Mouse (Mus musculus) gastrocnemius, postnatal 10 days (tissue): Measurements from ENCODE around the gene Shb. TPM values are rescaled to one million over a fixed set of nuclear protein-coding genes. Genes with fewer than 3 reads are reported as not detected.

Source experiments
- DNase-seq: peaks from one replicate; pipeline ENCODE4 v3.0.0; 2021; ENCODE audit warnings: mixed read lengths
- total RNA-seq, 2 experiments: library from RNA; stranded (reverse); gene quantifications; 2 replicates each; pipeline ENCODE4 v1.2.3; 2021

The Shb gene
- total RNA-seq, 2 experiments from 2014 or later: 9.3 to 12.5 TPM

- no peak for DNase-seq
Observed at GRCm38 (mm10) chr4:45455001-45455400, 77.3 kb downstream of the Shb start.

DNA sequence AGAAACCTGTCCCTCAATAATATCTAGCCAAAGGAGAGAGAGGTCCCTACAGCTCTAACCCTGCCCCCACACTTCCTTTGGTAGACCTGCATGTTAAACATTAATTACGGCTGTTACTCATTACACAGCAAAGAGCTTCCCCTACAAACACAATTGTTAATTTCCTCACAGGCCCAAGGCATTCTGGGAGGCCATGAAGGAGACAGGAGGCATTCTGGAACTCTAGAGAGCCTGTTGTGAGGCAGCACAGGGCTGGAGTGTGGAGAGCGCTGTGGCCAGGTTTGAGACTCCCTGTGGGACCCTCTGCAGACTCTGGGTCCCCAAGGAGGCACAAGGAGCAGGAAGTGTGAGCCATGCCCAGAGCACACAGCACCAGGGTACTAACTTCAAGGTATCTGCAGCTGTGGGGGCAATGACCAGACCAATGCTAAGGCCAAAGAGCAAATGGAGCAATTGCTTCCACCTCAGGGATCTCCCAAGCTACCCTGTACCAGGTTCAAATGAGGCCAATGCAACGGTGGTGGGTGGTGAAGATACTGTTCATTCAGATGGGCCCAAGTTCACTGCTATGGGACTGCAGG is 78.9 kb downstream of the Shb start:
- DNase-seq: no peak

DNA sequence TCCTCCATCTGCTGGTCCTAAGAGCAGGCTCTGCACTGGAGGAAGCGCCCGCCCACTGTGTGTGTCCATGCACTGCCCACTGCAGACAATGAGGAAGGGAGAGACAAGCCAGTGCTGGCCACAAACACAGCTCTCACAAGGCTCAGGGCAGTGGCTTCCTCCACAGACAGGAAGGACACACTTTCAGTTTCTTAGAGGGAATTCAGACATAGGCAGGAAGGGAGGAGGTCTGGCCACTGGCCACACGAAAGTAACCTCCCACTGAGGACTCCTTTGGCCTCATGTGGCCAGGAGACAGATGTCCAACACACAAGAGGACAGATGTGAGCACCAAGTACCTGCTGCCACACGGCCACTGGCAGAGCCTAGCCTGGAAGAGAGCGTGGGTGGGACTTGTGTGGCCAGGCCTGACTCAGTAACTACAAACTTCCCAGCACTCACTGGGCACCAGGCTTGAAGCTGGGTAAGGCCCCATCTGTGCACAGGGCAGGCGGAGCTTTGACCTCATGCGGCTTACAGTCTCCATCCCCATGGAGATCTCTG is 79.6 kb downstream of the Shb start:
- no peak for DNase-seq

GRCm38 (mm10) chr4:45449012-45449411 is 83.3 kb downstream of the Shb start:
- DNase-seq: no peak

DNA sequence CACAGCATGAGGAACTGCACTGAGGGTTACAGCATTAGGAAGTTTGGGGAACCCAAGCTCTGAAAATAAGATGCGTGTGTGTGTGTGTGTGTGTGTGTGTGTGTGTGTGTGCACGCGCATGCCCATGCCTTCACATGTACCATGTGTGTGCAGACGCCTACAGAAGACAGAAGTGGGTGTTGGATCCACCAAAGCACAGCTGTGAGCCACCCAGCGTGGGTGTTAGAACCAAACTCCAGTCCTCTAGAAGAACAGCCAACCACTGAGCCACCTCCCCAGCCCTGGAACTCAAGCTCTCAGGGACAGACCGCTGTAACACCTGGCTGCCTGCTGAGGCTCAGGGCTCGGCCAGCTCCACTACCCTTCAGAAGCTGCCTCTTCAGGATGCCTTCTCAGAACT is 83.8 kb downstream of the Shb start:
- no peak for DNase-seq

DNA sequence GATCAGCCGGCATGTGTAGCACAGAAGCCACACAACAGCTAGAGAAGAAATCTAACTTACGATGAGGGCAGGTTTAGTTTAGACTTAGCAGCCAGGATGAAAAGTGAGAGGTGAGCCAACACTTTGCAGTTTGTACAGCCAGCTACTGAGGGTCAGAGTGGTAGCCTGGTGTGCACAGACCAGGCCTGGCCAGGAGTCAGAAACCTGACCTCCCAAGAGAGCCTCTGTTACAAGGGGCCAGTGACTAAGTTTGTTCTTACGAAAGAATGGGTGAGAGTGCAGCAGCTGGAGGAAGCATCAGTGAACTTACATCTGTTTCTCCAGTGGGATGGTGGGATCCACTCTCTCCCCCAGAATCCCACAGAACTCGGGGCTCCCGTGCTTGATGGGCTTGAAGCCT is 85.1 kb downstream of the Shb start:
- no peak for DNase-seq

DNA sequence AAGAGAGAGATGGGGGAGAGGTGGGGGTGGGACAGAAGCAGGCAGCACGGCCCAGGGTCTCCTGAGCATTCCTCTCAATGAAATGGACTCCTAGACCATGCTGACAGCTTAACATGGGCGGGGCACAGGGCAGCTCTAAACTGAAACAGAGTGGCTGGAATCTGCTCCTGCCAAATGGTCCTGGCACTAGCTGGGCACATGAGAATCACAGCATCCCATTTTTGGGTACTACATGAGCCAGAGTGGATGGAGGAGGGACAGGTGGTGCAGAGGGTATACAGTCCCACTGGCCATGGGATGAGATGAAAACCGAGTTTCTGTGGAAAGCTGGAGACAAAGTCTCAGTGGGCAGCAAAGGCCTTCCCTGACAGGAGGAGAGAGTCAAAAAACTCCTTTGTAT is 87.0 kb downstream of the Shb start:
- no peak for DNase-seq

DNA sequence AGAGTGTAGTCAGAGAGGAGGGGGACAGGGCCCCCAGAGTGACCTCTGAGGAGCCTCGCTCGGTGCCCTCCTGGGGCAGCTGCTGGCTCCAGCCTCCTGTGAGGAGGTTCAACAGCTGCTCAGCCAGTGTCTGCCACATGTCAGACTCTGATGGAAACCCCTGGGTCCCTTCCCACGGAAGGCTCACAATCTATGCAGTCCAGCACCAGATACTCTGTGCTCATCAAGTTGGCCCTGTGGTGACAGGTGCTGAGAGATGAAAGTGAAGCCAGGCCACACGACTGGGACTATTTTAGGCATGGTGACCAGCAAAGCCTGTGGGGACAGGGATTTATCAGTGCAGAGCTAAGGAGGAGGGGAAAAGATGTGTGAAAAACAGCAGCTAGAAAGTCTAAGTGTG is 87.5 kb downstream of the Shb start:
- no peak for DNase-seq

DNA sequence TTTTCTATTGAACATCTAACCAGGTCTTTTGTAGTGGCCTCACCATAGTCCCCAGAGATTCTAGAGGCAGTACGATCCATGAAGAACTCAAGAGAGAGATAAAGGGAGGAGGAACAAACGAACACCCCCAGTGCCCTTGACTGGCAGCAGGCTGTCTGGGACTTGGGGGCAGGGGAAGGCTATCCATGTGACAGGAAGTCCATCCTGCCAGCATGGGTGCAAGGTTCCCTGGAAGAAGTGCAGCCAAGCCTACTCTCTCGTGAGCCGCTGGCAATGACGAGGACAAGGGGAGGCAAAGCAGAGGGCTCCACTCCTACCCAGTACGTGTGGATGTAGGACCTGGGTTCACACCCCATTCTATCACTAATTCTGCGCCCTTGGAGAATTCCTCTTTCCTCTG is 88.6 kb downstream of the Shb start:
- no peak for DNase-seq

DNA sequence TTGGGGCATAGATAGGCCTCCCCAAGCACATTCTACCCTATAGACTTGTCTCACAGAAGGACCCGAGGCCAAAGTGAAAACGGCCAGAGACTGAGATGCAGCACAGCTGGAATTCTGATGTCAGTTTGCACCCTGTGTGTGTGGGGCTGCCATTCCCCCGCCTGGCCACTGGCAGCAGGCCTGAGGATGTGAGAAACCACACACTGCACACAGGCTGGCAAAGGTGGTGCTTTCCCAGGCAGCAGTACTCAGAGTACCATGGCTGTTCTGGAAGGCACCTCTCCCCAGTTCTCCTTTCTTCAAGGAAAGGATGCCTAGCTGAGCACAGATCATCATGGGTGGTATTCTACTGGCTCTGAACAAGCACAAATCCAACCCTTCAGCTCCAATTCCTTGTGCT is 90.0 kb downstream of the Shb start:
- DNase-seq: no peak

GRCm38 (mm10) chr4:45441778-45442177 is 90.5 kb downstream of the Shb start:
- DNase-seq: no peak

GRCm38 (mm10) chr4:45439281-45439680 is 93.0 kb downstream of the Shb start:
- no peak for DNase-seq

DNA sequence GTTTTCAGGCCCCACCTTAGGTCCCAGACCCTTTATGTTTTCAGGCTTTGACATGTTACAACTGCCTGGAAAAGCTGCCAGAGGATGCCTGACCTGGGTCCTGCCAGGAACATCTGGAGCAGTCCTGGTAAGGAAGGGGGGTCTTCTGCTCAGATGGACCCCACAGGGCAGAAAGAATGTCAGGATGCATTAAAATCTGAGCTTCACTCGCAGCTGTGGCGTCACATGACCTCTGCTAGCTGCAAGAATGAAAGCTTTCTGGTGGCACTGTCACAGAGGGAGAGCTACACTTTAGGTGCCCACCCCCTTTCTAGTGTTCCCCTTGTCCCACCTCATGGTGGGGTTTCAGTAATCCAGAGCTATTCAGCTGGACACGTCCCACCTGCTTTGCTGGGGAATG is 95.3 kb downstream of the Shb start:
- no peak for DNase-seq

DNA sequence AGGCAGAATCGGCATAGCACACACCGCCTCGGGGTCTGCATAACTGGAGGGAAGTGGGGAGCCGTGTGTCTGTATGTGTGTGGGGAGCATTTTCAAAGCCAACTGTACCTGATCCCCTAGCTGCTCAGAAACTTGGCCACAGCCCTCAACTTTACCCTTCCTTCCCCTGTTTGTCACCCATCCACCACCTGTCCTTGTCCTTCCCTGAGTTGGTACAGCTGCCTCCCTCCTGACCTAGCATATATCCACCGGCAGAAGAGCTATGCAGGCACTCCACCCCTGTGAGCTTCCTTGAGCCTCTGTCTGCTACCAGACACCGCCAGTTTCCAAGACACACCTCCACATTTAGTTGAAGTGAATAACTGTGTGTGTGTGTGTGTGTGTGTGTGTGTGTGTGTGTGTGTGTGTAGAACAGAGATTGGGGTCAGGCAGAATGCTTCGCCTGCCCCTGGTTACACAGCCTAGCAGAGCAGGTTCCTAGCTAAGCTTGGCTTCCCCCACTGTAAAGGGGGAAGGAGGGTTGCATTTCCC is 95.8 kb downstream of the Shb start:
- no peak for DNase-seq

- DNase-seq: no peak
Observed at GRCm38 (mm10) chr4:45435899-45436298, 96.4 kb downstream of the Shb start.

- DNase-seq: no peak
Observed at GRCm38 (mm10) chr4:45434681-45435080, 97.6 kb downstream of the Shb start.

- DNase-seq: no peak
Observed at GRCm38 (mm10) chr4:45434071-45434470, 98.2 kb downstream of the Shb start.

DNA sequence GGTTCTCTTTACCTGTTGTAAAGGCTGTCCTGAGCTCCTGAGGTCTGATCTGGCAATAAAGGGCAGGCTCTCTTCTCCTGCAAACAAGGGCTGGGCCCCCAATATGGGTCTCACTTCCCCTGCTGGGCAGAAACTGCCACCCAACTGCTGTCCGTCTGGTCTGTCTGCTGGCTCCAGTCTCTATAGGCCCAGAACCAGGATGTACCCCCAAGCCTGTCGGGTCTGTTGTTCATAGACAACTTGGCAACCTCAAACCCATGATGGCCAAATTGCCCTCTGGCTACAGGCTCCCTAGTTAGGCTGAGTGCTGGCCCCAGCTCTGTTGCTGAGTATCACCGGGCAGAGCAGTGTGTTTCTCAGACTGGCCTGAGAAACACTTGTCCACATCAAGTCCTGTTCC is 100.5 kb downstream of the Shb start:
- DNase-seq: no peak

DNA sequence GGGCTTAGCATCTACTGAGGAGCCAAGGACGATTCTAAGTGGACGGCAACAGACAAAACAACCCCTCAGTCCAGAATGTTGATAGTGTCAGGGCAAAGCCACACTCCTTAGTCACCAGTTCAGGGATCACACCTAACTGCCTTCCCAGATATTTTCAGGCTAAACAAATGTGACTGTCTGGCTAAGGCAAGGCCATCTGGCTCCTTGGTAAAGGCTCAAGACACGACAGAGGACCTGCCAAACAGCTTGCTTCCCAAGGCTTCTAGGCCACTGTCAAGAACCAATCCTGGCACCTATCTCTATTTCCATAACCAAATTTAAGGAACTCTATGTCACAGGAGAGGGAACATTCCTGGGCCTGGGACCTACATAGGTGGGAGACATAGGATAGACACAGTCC is 101.0 kb downstream of the Shb start:
- no peak for DNase-seq

DNA sequence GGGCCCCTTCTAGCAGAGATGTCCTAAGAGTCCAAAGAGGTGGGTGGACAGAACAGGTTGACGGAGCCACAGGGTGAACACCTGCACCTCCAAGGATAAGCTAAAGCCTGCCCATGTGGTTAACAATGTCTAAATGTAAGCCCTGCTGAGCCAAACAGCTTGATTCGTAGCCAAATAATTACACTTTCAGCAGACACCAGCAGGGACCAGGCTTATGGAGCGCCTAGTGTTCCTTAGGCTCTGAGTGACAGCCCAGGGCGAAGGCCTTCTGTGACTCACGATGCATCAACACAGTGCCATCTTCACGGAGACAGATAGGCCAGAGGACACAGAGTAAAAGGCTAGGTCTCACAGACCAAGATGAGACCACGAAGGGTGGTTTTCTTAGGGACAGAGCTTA is 102.8 kb downstream of the Shb start:
- DNase-seq: no peak

- DNase-seq: no peak
Observed at GRCm38 (mm10) chr4:45426724-45427457, 105.4 kb downstream of the Shb start.

GRCm38 (mm10) chr4:45423406-45423805 is 108.9 kb downstream of the Shb start:
- no peak for DNase-seq

DNA sequence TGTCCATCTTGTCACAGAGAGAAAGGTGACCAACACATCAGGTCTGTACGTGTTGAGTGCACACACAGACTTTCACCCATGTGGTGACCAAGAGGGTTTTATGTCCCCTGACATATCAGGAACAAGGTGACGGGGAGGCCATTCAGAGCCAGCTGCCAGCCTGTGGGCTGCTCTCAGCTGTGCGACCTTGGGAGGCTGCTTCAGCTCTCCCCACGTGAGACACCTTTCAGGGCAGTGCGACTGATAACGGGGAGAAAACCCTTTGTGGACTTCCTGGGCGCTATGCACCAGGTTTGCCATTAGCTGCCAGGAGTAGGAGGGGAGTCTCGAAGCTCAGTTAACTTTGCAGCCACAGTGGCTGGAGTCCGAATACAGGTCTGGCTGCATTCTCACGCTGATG is 109.6 kb downstream of the Shb start:
- no peak for DNase-seq
